Mouse (Mus musculus) heart, embryonic 15.5 days (tissue): ENCODE measurements around the gene Ceacam1. TPM values are rescaled to one million over a fixed set of nuclear protein-coding genes. Genes with fewer than 3 reads are reported as not detected.
"Not testable (repeated sequence)": the region's sequence is repeated elsewhere in the genome, so short reads cannot be mapped to it uniquely, and the experiment has no call there.

ENCODE experiments used
- ATAC-seq: fragments of 200-750 bp; cut with Nextera tagmentation; replicated peaks from 2 replicates; pipeline ENCODE4 v1.8.0; 2017; ENCODE audit warnings: low read depth, moderate TSS enrichment; ENCODE audit not compliant: insufficient number of reproducible peaks, insufficient read depth, low FRiP score
- H3K27ac ChIP-seq: fragments of 300-500 bp; sonication (generic); 2 replicates; pipeline ENCODE4 v1.5.1; 2015; ENCODE audit warnings: mild to moderate bottlenecking, inconsistent platforms
- H3K27me3 ChIP-seq: fragments of 300-500 bp; sonication (generic); 2 replicates; pipeline ENCODE4 v1.6.1; 2015; ENCODE audit warnings: inconsistent platforms
- H3K36me3 ChIP-seq: fragments of 300-500 bp; sonication (generic); 2 replicates; pipeline ENCODE4 v1.6.1; 2015; ENCODE audit warnings: mild to moderate bottlenecking, inconsistent platforms
- H3K4me1 ChIP-seq: fragments of 300-500 bp; sonication (generic); replicated peaks from 2 replicates; pipeline ENCODE4 v1.6.1; 2015; ENCODE audit warnings: inconsistent platforms
- H3K4me2 ChIP-seq: fragments of 300-500 bp; sonication (generic); 2 replicates; pipeline ENCODE4 v1.6.1; 2015; ENCODE audit warnings: inconsistent platforms, mild to moderate bottlenecking, moderate library complexity
- H3K4me3 ChIP-seq: fragments of 300-500 bp; sonication (generic); 2 replicates; pipeline ENCODE4 v1.5.1; 2015; ENCODE audit warnings: mild to moderate bottlenecking, inconsistent platforms
- H3K9ac ChIP-seq: fragments of 300-500 bp; sonication (generic); 2 replicates; pipeline ENCODE4 v1.6.1; 2015; ENCODE audit warnings: mild to moderate bottlenecking, inconsistent platforms
- H3K9me3 ChIP-seq: fragments of 300-500 bp; sonication (generic); replicated peaks from 2 replicates; pipeline ENCODE4 v1.6.1; 2016; ENCODE audit warnings: inconsistent platforms
- WGBS: fragments of 180-500 bp; shearing (Covaris S2); methylation state at CpG from one replicate; pipeline ENCODE4 v1.1.7; 2015; ENCODE audit warnings: mixed read lengths; 5-methylcytosine and 5-hydroxymethylcytosine counted together
- polyA plus RNA-seq: library from polyadenylated mRNA; unstranded; fragments of >200 nt; fragmentation: Nextera tagmentation; extraction: Ambion mirVana; gene quantifications from 2 replicates; pipeline ENCODE4 v1.2.1, GENCODE M21; 2015

Ceacam1 gene
- polyA plus RNA-seq, 1 experiment from 2014 or later, result 3.0 TPM

DNA sequence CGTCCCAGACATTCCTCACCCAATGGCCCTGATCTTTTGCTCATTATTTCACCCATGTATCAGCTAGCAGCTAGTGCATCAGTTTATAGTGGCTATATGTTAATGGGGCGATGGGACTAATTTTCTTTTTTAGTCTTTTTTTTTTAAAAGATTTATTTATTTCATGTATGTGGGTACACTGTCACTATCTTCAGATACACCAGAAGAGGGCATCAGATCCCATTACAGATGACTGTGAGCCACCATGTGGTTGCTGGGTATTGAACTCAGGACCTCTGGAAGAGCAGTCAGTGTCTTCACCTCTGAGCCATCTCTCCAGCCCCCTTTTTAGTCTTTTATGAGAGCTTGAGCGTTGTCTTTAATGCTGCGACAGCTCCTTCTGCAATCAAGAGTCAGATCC lies 51.0 kb downstream of the Ceacam1 start:
- not testable (repeated sequence) for H3K4me3 ChIP-seq, H3K9me3 ChIP-seq, H3K4me2 ChIP-seq, ATAC-seq, H3K27ac ChIP-seq, H3K36me3 ChIP-seq, H3K4me1 ChIP-seq, H3K9ac ChIP-seq
- H3K27me3 ChIP-seq, result peaks cover 27% of the 10 kb centered on the region
- 80% methylated on average over 4 of the region's 4 CpGs for WGBS

DNA sequence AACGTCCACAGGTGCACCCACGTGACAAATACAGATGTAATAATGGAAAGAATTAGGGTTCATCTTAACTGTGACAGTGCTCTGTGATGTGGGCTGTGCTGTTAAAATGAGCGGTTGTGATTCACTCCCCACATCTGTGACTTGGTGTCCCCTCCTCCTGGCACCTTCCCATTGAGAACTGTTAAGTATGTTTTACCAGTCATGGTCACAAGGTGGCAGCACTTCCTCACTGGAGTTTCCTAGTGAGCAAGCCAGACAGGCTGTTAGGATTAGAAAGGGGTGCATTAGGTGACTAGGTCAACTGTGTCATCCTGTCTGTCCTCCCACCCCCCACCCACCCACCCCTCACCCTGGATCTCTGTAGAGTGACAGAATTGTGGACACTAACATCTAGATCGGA lies 53.0 kb downstream of the Ceacam1 start:
- no peaks in the 10 kb centered on the region for H3K36me3 ChIP-seq
- 38% methylated on average over 4 of the region's 4 CpGs for WGBS
- no peak overlapping the region for H3K9ac ChIP-seq
- H3K4me1 ChIP-seq, result no peaks in the 10 kb centered on the region
- no peak overlapping the region for H3K4me2 ChIP-seq
- no peak overlapping the region for H3K4me3 ChIP-seq
- H3K27me3 ChIP-seq, result peaks cover 27% of the 10 kb centered on the region
- H3K27ac ChIP-seq, result no peak overlapping the region
- no peaks in the 10 kb centered on the region for H3K9me3 ChIP-seq
- ATAC-seq, result no peak; the same call in 1 of the 2 replicates

DNA sequence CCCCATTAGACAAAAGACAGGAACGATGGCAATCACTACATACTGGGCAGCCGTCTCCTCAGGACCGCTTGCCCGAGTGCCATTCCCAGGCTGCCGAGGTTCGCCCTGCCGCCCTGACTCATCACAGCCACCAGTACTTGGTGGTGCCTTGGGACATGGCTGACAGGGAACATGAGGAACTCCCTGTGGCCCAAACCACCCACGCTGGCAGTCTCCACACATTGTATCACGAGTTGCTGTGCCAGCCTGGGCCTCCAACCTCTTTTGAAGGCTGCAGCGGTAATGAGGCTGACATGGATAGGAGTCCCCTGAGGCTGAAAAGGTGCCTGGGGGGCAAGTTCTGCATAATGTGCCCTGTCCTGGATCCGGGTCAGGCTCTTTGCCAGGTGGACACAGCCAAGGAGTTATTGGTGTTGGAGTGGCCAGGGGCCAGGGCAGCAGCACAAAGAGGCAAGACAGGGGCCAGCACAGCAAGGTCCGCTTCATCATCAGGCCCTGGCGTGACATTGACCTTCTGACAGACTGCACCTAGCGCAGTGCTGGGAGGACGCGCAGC lies 55.0 kb downstream of the Ceacam1 start:
- H3K27ac ChIP-seq, result no peak overlapping the region
- H3K4me2 ChIP-seq, result no peak overlapping the region
- H3K9ac ChIP-seq, result no peak overlapping the region
- no peaks in the 10 kb centered on the region for H3K36me3 ChIP-seq
- H3K9me3 ChIP-seq, result no peaks in the 10 kb centered on the region
- H3K27me3 ChIP-seq, result peaks cover 27% of the 10 kb centered on the region
- H3K4me1 ChIP-seq, result no peaks in the 10 kb centered on the region
- WGBS, result 72% methylated on average over 16 of the region's 16 CpGs
- H3K4me3 ChIP-seq, result no peak overlapping the region
- no peak for ATAC-seq

DNA sequence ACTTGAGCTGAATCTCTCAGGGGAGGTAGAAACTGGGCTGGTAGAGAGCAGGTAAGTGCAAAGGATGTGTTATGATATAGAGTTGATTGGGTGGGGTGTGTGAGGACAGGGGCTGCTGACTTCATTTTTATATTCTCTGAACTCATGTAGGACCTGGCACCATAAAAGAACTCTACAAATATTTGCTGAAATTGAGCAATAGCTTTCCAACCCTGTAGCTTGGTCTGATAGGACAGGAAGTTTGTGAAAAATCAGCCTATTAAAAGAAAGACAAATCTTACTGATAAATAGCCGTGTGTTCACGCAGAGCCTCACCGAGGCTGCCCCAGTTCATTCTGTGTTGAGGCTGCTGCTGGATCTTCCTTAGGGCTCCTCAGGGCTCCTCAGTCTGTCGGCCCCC lies 57.5 kb downstream of the Ceacam1 start:
- no peak for ATAC-seq
- WGBS, result 83% methylated on average over 4 of the region's 4 CpGs
- H3K9ac ChIP-seq, result no peak overlapping the region
- no peaks in the 10 kb centered on the region for H3K36me3 ChIP-seq
- H3K27me3 ChIP-seq, result peaks cover 27% of the 10 kb centered on the region
- no peak overlapping the region for H3K4me2 ChIP-seq
- no peak overlapping the region for H3K27ac ChIP-seq
- no peak overlapping the region for H3K4me3 ChIP-seq
- H3K9me3 ChIP-seq, result no peaks in the 10 kb centered on the region
- H3K4me1 ChIP-seq, result no peaks in the 10 kb centered on the region

DNA sequence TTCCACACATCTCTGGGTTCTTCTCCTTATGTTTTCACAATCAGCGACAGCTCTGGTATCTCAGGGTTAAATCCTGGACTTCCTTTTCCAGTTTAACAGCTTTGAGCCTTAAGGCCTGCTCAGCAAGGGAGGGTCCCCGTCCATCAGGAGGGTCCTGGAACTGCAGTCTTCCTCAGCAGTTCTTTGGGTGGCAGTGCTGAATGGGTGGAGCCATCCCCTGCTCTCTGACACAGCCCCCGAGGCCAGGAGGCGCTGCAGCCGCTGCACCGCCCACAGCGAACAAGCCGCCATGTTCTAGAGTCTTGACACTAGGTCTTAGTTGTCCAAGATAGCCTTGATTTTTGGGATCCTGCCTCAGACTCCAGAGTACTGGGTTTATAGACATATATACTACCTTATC lies 57.9 kb downstream of the Ceacam1 start:
- Histone ChIP-seq H3K9ac (no peak overlapping the region), H3K36me3 (no peaks in the 10 kb centered on the region), H3K27me3 (peaks cover 27% of the 10 kb centered on the region), H3K9me3 (no peaks in the 10 kb centered on the region), H3K4me2 (no peak overlapping the region), H3K27ac (no peak overlapping the region), H3K4me1 (no peaks in the 10 kb centered on the region), H3K4me3 (no peak overlapping the region)
- ATAC-seq, result no peak
- WGBS, result 73% methylated on average over 8 of the region's 8 CpGs

DNA sequence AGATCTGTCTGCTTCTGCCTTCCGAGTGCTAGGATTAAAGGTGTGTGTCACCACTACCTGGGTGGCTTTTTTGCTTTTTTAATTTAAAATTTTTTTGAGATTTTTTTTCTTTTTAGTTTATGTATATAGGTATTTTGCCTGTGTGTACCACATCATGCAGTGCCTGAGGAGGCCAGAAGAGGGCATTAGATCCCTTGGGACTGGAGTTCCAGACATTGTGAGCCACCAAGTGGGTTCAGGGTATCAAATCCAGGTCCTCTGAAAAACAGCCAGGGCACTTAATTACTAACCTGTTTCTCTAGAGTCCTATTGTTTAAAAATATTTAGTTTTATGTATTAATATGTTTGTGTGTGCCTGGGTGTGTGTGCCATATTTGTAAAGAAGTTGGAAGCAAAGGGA lies 59.8 kb downstream of the Ceacam1 start:
- no peak for ATAC-seq
- Histone ChIP-seq H3K9ac (no peak overlapping the region), H3K4me2 (no peak overlapping the region), H3K36me3 (no peaks in the 10 kb centered on the region), H3K9me3 (no peaks in the 10 kb centered on the region), H3K27ac (no peak overlapping the region), H3K4me3 (no peak overlapping the region), H3K4me1 (no peaks in the 10 kb centered on the region), H3K27me3 (peaks cover 12% of the 10 kb centered on the region)
- 65% methylated on average over 1 of the region's 1 CpGs for WGBS

DNA sequence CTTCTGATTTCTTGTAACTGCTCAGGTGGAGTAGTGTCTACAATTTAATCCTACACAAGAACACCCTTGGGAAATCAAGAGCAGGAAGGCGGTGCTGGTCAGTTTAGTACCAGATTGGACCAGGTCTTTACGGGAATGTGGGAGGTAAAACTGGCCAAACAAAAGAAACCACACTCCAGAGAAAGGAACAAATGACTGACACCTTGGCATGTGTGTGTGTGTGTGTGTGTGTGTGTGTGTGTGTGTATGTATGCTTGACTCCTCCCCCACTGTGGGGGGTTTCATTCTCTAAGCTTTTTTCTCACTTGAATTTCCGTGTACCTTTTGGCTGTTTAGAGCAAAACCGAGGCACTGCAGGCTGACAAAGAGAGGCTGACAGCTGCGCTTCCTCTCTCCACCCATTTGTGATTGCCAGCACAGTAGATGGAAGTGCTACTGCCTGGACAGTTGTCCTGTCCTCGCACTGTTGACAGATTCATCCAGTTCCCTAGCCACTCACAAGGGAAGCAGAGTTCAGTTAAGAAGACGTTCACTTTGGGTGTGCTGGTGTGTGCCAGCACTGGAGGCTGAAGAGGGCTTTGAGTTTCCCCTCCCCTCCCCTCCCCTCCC lies 64.5 kb downstream of the Ceacam1 start, which contains the start of gene Cxcl17:
Gene Cxcl17, minus strand, starts transcription at position 54 of the 609 bp plus-strand sequence.
- 38% methylated on average over 7 of the region's 7 CpGs for WGBS

DNA sequence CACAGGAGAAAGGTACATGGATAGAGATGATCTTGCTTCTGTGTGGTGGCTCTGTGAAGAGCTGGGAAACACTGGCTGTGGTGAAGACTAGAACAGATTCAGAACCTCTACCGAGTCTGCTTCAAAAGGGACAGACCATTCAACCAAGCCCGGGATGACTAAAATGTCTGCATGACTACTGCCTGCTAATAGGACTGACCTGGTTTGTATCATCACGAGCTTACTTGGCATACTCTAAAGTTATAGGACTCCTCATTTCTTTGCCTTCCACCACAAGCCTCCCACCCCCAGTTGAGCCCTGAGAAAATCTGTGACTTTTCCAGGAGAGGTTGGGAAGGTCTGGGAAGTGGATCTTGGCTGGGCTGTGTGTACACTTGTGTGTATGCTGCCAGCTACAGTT lies 65.5 kb downstream of the Ceacam1 start:
- H3K36me3 ChIP-seq, result no peaks in the 10 kb centered on the region
- WGBS, result 71% methylated on average over 3 of the region's 3 CpGs
- no peak overlapping the region for H3K27ac ChIP-seq
- no peaks in the 10 kb centered on the region for H3K9me3 ChIP-seq
- no peak for ATAC-seq
- no peaks in the 10 kb centered on the region for H3K27me3 ChIP-seq
- no peak overlapping the region for H3K4me3 ChIP-seq
- H3K4me1 ChIP-seq, result no peaks in the 10 kb centered on the region
- H3K4me2 ChIP-seq, result no peak overlapping the region
- H3K9ac ChIP-seq, result no peak overlapping the region

More for the DNA sequence above, 64.5 kb downstream of the Ceacam1 start, which contains the start of gene Cxcl17:
- no peaks in the 10 kb centered on the region for H3K9me3 ChIP-seq
- H3K9ac ChIP-seq, result no peak within 1 kb of the TSS
- no peak for ATAC-seq
- no peak within 1 kb of the TSS for H3K4me2 ChIP-seq
- no peaks in the 10 kb centered on the region for H3K27me3 ChIP-seq
- no peaks in the 10 kb centered on the region for H3K36me3 ChIP-seq
- H3K4me3 ChIP-seq, result no peak within 1 kb of the TSS
- no peak within 1 kb of the TSS; the same call in 1 of the 2 replicates for H3K27ac ChIP-seq
- H3K4me1 ChIP-seq, result no peaks in the 10 kb centered on the region

Other genes with a start within 250 kb of the Ceacam1 start
- gene Gsk3a, start 239.8 kb downstream of the Ceacam1 start, polyA plus RNA-seq, result 6.6 and 9.8 TPM in 2 replicates
- 12.1 and 13.2 TPM in 2 replicates for gene Erf, start 226.8 kb downstream of the Ceacam1 start, polyA plus RNA-seq
- gene Cic, start 209.9 kb downstream of the Ceacam1 start, polyA plus RNA-seq, result 22.9 and 27.4 TPM in 2 replicates
- 103 and 119 TPM in 2 replicates for gene Pafah1b3, start 179.6 kb downstream of the Ceacam1 start, polyA plus RNA-seq
- gene Prr19, start 176.2 kb downstream of the Ceacam1 start, polyA plus RNA-seq, result 0.10 and 0.15 TPM in 2 replicates
- gene Tmem145, start 171.5 kb downstream of the Ceacam1 start, polyA plus RNA-seq, result 0.05 and 0.27 TPM in 2 replicates
- gene Megf8, start 160.4 kb downstream of the Ceacam1 start, polyA plus RNA-seq, result 6.2 and 9.4 TPM in 2 replicates
- 0.22 and 1.1 TPM in 2 replicates for gene Cnfn, start 107.9 kb downstream of the Ceacam1 start, polyA plus RNA-seq
- 5.6 and 7.7 TPM in 2 replicates for gene Lipe, start 78.9 kb downstream of the Ceacam1 start, polyA plus RNA-seq
- 0.28 and 0.51 TPM in 2 replicates for gene Cxcl17, start 64.7 kb downstream of the Ceacam1 start, polyA plus RNA-seq
- gene Ceacam2, start 62.3 kb upstream of the Ceacam1 start, polyA plus RNA-seq, result not detected in 2 replicates
- not detected in 2 replicates for gene Erich4, start 138.3 kb upstream of the Ceacam1 start, polyA plus RNA-seq
- gene Dmac2, start 141.8 kb upstream of the Ceacam1 start, polyA plus RNA-seq, result 55.3 and 61.5 TPM in 2 replicates
- 6.9 and 9.7 TPM in 2 replicates for gene B3gnt8, start 149.1 kb upstream of the Ceacam1 start, polyA plus RNA-seq
- 58.5 and 68.9 TPM in 2 replicates for gene Bckdha, start 181.4 kb upstream of the Ceacam1 start, polyA plus RNA-seq
- 30.3 and 45.7 TPM in 2 replicates for gene Exosc5, start 181.6 kb upstream of the Ceacam1 start, polyA plus RNA-seq
- 1.8 and 2.2 TPM in 2 replicates for gene Tmem91, start 197.6 kb upstream of the Ceacam1 start, polyA plus RNA-seq
- 24.5 and 30.9 TPM in 2 replicates for gene B9d2, start 203.2 kb upstream of the Ceacam1 start, polyA plus RNA-seq
- gene Tgfb1, start 209.4 kb upstream of the Ceacam1 start, polyA plus RNA-seq, result 3.2 and 4.6 TPM in 2 replicates
- gene Ccdc97, start 241.5 kb upstream of the Ceacam1 start, polyA plus RNA-seq, result 17.6 and 23.5 TPM in 2 replicates